Mouse (Mus musculus) megakaryocyte, adult 5-6 weeks (primary cell): ENCODE data around the gene Tas2r103. TPM values are rescaled to one million over a fixed set of nuclear protein-coding genes. Genes with fewer than 3 reads are reported as not detected.

Source experiments
- ATAC-seq: 2 replicates; pipeline ENCODE4 v1.8.0; 2016; ENCODE audit warnings: mild to moderate bottlenecking, inconsistent platforms; ENCODE audit not compliant: poor library complexity, severe bottlenecking
- total RNA-seq, 2 experiments: library from RNA; stranded (forward) in 1 of 2; stranded (reverse) in 1 of 2; fragments of 153-499, 151-499 nt in 1 of 2; fragments of 221-1000, 200-1000 nt in 1 of 2; gene quantifications; 2 replicates each; pipeline versions ENCODE4 v1.2.3 to v1.2.4; 2015 to 2017

Gene Tas2r103
- total RNA-seq (2015) (not detected in 2 replicates), total RNA-seq (2017) (not detected in 2 replicates)

DNA sequence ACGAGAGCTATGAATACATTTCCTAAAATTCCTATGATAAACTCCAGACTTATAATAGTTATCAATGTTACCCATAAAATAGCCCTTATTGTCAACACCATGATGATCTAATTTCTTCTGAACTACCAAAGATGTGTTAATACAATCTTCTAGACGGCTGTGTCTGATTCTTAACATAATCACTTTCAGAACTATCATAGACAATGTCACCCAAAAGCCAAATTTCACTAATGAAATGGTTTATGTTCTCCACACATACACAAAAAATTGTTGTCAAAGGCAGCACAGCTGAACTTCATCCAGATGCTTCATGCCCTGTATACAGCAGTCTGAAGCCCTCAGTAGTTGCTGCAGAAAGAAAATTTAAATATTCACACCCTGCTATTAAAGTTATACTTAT lies at the start of gene Tas2r103:
Gene Tas2r103 (minus strand): TSS at position 101 of the 400 bp plus-strand sequence.
- no peak for ATAC-seq

GRCm38 (mm10) chr6:133055716-133056115 lies 18.8 kb upstream of the Tas2r103 start, which contains the start of gene Tas2r140:
Tas2r140 (minus strand) TSS chr6:133055816.
- ATAC-seq, result no peak

Other genes starting within 250 kb of the Tas2r103 start
- not detected in 2 replicates for gene Tas2r117, start 234.3 kb downstream of the Tas2r103 start, total RNA-seq (2015)
- gene Tas2r117, start 234.3 kb downstream of the Tas2r103 start, total RNA-seq (2017), result not detected in 2 replicates
- gene Tas2r123, start 190.0 kb downstream of the Tas2r103 start, total RNA-seq (2015), result not detected in 2 replicates
- gene Tas2r123, start 190.0 kb downstream of the Tas2r103 start, total RNA-seq (2017), result not detected in 2 replicates
- gene Tas2r116, start 181.7 kb downstream of the Tas2r103 start, total RNA-seq (2015), result not detected in 2 replicates
- not detected in 2 replicates for gene Tas2r116, start 181.7 kb downstream of the Tas2r103 start, total RNA-seq (2017)
- not detected in 2 replicates for gene Tas2r110, start 169.1 kb downstream of the Tas2r103 start, total RNA-seq (2015)
- gene Tas2r110, start 169.1 kb downstream of the Tas2r103 start, total RNA-seq (2017), result not detected in 2 replicates
- gene Tas2r113, start 144.1 kb downstream of the Tas2r103 start, total RNA-seq (2015), result not detected in 2 replicates
- not detected in 2 replicates for gene Tas2r113, start 144.1 kb downstream of the Tas2r103 start, total RNA-seq (2017)
- not detected in 2 replicates for gene Tas2r125, start 127.5 kb downstream of the Tas2r103 start, total RNA-seq (2015)
- not detected in 2 replicates for gene Tas2r125, start 127.5 kb downstream of the Tas2r103 start, total RNA-seq (2017)
- not detected in 2 replicates for gene Tas2r129, start 86.0 kb downstream of the Tas2r103 start, total RNA-seq (2015)
- gene Tas2r129, start 86.0 kb downstream of the Tas2r103 start, total RNA-seq (2017), result not detected in 2 replicates
- gene Tas2r131, start 79.2 kb downstream of the Tas2r103 start, total RNA-seq (2015), result not detected in 2 replicates
- gene Tas2r131, start 79.2 kb downstream of the Tas2r103 start, total RNA-seq (2017), result not detected in 2 replicates
- not detected in 2 replicates for gene Tas2r109, start 56.1 kb downstream of the Tas2r103 start, total RNA-seq (2015)
- gene Tas2r109, start 56.1 kb downstream of the Tas2r103 start, total RNA-seq (2017), result not detected in 2 replicates
- gene Tas2r140, start 18.7 kb upstream of the Tas2r103 start, total RNA-seq (2015), result not detected in 2 replicates
- not detected in 2 replicates for gene Tas2r140, start 18.7 kb upstream of the Tas2r103 start, total RNA-seq (2017)
- gene Smim10l1, start 67.8 kb upstream of the Tas2r103 start, total RNA-seq (2015), result 30.6 and 42.4 TPM in 2 replicates
- gene Smim10l1, start 67.8 kb upstream of the Tas2r103 start, total RNA-seq (2017), result 66.5 and 67.9 TPM in 2 replicates